Mouse (Mus musculus) retina, postnatal 1 day (tissue): Measurements from ENCODE around the gene Apobec3.

Source experiments
- DNase-seq: peaks from one replicate; pipeline ENCODE4 v3.0.0-alpha.2; 2012

Apobec3 gene

DNA sequence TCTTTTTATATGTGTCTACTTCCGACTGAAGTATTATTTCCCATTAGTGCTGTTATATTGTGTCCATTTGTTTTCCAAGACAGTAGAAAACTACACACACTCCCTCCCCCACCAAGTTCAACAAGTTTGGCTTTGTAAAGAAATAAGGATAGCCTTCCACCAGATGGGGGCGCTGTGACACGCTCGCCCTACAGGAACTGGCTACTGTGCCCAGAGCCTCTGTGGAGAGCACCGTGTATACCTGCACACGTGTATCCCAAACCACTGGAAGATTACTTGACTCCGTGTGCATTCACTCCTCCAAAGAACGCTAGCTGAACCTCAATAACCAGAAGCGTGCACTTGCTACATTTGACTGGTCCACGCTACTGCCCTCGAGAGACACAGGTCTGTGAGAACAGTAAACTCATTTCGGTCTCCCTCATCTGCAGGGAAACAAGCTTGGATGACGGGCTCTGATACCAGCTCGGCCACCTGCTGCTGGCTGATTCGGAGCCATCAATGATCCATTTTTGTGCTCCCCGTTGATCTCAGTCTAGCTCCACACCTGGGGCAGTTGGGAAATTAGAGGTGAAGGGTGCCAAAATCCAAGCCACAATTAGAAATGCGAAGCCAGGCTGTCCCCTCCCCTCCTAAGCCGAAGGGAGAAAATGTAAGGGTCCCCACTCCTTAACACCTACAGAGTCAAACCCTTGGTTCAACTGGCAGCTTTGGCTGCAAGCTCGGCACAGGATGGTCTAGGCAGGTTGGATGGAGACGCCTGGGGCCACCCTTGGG, at the start of gene Apobec3:
Apobec3 (plus strand) TSS at position 224 of the 777 bp plus-strand sequence.
- DNase-seq = peak; percentile 78

GRCm38 (mm10) chr15:79842985-79843384, 48.5 kb upstream of the Apobec3 start:
- DNase-seq = no peak

GRCm38 (mm10) chr15:79845986-79846385, 45.5 kb upstream of the Apobec3 start:
- peak; percentile 94 for DNase-seq

GRCm38 (mm10) chr15:79847100-79847499, 44.4 kb upstream of the Apobec3 start:
- peak; percentile 55 for DNase-seq

- DNase-seq = no peak
These were observed 41.3 kb upstream of the Apobec3 start for GRCm38 (mm10) chr15:79850143-79850542.

DNA sequence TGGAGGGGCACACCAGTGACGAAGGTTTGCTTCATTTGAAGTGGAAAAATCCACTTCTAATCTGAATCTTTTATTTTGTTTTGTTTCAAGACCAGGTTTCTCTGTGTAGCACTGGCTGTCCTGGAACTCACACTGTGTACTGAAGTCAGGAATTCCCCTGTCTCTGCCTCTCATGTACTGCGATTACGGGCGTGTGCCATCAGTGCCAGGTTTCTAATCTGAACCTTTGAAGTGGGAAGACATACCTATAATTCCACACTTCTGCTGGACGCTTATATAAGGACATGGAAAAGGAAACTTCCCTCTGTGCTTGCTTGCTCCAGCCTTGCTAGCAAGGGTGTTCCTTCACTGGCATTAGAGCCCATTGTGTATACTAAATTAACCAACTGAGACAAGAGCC, 32.5 kb upstream of the Apobec3 start:
- DNase-seq = peak; percentile 62

DNA sequence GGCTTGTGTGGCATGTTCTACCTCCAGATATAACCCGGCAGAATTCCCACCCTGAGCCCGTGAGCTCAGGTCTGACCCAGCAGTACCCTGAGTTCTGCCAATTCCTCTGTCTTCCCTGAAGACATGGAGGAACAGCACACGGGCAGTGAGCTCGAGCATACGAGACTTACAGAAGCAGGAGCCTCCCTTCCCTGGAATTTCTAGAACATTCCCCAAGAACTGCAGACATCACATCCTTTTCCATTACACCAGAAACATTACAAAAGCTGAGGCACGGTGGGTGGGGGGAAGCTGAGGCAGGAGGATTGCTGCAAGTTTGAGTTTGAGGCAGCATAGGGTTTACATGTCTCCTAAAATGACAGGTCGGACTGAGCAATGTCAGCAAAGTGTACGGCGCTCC, 31.6 kb upstream of the Apobec3 start:
- no peak for DNase-seq

DNA sequence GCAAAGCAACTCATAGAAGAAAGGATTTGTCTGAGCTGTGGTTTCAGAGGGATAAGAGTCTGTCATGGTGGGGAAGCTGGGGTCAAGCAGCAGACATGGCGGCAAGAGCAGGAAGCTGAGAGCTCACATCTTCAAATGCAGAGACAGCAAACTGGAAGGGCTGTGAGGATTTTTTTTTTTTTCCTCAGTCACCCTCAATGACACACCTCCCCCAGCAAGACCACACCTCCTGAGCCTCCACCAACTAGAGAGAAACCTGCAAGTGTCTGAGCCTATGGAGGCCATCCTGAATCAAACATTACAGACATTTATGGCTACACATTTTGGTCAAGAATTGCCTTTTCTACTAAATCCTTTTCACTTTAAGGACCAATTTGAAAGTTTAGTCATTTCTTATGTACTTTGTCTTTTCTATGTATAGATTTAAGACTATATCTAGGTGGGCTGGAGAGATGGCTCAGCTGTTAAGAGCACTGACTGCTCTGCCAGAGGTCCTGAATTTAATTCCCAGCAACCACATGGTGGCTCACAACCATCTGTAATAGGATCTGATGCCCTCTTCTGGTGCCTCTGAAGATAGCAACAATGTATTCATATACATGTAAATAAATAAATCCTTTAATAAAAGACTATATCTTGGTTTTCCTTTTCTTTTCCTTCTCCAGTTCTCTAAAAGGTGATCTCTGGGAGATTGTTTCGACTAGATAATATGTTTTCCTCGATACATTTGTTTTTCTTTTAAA, 24.0 kb upstream of the Apobec3 start:
- DNase-seq = no peak

DNA sequence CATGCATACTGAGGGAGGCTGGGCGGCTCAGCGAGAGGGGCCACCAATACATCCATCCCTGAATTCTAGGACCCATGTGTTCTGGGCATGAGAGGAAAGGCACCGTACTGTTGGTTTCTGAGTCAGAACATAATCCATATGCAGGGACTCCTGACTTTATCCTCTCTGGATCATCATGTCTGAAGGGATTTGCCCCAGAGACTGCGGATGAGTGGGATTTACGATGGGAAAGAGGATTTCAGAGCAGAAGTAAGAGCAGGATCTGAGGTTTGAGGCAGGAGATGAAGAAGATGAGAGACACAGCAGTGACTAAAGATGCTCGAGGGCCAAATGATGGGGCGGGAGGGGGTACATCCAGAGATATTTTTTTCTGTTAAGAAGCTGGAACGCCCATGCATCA, 17.9 kb upstream of the Apobec3 start:
- peak; percentile 61 for DNase-seq

GRCm38 (mm10) chr15:79873995-79874394, 17.5 kb upstream of the Apobec3 start:
- DNase-seq = no peak

- no peak for DNase-seq
These were observed 16.0 kb upstream of the Apobec3 start for GRCm38 (mm10) chr15:79875261-79875995.

DNA sequence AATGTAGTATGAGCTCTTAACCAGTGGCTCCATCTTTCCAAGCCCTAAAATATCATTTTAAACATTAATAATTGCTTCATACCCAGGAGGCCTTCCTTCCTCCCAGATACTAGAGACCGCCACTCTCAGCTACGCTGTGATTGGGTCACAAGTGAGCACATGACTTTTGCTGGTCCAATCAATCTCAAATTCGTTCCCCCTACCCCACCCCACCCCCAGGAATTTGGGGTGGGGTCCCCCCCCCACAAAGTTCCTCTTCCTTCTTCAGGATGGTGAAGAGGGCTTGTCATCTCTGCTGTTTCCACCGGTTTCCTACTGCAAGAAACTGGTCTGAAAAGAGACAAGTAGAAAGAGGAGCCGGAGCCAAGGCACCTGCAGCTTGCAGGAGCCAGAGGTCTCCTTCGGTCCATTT, 12.7 kb upstream of the Apobec3 start:
- DNase-seq = no peak

DNA sequence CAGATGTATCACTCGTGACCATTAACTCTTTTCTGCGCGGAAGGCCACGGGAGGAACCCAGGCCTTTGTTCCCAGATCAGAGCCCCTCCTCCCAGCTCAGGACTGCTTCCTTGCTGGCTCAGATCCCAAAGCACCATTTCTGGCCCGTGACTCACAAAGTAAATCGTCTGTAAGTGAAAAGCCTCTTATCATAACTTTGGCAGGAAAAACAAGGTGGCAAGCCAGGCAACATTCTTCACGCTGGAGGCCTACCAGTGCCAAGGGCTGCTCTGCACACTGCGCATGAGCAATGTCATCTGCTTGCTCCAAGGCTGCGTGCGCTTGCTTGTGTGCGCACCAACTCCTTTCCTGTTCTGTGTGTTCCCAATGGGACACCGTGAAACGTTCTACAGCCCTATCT, 12.1 kb upstream of the Apobec3 start:
- peak; percentile 30 for DNase-seq

DNA sequence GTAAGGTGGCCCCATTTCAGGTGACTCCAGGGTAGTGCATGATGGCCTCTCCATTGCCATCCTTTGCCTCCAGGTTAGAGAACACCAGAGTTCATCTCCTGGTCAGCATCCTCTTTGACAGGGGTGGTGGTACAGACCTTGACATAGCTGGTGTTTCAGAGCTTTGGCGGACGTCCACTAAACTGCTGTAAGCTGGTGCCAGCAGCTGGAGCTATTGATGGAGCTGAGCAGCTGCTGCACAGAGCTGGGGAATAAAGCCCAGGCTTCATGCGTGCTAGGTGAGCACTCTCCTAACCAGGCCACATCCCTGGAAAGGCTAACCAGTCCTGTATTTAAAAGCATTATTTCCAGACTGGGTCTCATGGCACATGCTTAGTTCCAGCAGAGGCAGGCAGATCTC, 11.0 kb upstream of the Apobec3 start:
- DNase-seq = no peak

DNA sequence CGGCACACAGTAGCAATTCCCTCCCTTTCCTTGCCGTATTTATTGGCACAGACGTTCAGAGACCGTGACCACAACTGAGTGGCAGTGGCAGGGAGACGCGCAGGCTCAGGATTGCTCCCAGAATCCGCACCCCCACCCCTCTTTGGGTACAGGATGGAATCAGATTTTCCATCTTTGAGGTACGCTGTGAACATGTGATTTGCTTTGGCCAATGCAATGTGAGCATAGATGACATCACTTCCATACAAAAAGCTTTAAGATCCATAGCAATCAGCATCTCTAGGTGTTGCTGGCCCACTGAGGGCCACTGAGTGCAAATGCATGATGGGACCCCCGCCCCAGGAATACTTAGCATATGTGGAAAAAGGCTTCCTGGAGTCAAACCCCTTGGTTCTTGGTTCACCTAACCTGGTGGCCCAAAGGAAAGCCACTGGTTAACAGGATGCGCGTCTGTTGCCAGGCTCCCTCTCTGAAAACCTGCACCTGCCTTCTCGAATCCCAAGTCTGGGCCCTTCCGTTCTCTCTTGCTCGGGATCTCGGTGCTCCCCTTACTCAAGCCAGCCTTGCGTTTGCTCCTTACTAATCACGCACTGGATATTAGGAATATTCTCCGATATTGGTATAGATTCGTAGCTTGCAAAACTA, 8.7 kb upstream of the Apobec3 start:
- DNase-seq = peak; percentile 49

GRCm38 (mm10) chr15:79883352-79883822, 8.1 kb upstream of the Apobec3 start:
- peak; percentile 94 for DNase-seq

- DNase-seq = no peak
These were observed 6.6 kb upstream of the Apobec3 start for GRCm38 (mm10) chr15:79884820-79885219.

DNA sequence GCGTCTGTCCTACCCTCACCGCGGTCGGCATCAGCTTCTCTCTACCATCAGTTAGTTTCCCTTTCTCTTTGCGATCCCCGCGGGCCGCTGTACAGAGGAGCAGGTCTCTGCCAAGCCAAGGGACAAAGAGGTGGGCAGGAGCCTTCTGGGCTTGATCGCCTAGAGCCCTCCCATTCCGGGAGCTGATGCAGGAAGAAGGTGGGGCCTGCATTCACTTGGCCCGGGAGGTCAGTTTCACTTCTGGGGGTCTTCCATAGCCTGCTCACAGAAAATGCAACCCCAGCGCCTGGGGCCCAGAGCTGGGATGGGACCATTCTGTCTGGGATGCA, 718 bp downstream of the Apobec3 start:
- peak; percentile 54 for DNase-seq

DNA sequence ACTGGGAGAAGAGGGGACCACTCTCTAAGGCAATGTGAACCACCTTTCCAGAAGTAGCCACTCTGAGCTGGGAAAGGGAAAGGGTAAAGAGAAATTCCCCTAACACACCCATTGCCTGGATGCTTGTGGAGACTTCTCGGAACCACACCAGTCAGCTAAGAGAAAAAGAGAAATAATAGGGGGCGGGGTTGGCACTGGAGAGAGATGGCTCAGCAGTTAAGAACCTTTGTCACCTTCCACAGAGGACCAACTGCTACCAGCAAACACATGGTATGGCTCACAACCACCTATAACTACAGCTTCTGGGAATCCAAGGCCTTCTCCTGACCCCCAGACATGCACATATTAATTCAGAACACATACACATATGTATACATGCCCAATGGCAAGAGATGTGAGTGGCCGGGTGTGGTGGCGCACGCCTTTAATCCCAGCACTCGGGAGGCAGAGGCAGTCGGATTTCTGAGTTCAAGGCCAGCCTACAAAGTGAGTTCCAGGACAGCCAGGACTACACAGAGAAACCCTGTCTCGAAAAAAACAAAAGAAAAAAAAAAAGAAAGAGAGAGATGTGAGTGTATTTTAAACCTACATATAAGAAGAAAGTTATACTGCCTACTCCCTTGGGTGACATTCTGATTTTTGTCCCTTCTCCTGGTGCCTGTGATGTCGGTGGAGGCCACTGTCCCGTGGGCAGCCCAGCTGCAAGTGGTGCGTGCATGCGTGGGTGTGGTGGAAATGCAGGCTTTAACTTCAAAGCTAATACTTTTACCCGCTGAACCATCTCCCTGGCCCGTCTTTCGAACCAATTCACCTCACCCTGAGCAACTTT, 1.8 kb downstream of the Apobec3 start:
- no peak for DNase-seq

- DNase-seq = peak; percentile 68
These were observed 2.3 kb downstream of the Apobec3 start for GRCm38 (mm10) chr15:79893824-79894123.

GRCm38 (mm10) chr15:79894343-79894742, 2.9 kb downstream of the Apobec3 start:
- no peak for DNase-seq
